Mouse (Mus musculus): Measurements from ENCODE around the gene Gm44596. TPM values are rescaled to one million over a fixed set of nuclear protein-coding genes. Genes with fewer than 3 reads are reported as not detected.

Gm44596 gene
- not detected in 2 replicates for total RNA-seq (2014; rRNA removed; ENCODE audit: low replicate concordance)
- polyA plus RNA-seq (2015; fragmentation: Nextera tagmentation; extraction: Ambion mirVana), result not detected in 2 replicates

DNA sequence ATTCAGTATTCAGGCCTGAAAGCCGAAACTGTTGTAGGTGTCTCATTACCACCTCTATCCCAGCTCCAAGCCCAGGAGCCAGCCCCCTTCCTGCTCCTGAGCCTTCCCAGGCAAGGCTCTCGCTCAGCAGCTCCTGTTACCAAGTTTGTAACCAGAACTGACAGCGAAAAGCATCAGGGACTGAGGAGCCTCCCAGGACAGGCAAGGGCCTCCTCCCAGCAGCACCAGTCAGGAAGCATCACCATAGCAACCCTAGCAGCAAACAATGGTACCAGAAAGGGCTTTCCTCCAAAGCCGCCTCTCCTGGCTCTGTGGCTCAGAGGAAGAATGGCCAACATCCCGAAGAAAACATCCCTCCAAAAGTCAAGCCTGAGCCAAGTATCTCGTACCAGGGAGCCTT lies at the start of gene Gm44596, which contains the start of gene Tex52:
Gene Gm44596 (plus strand): TSS at position 312 of the 400 bp plus-strand sequence.
Gene Tex52 (plus strand): TSS at position 265 of the 400 bp plus-strand sequence.
- ATAC-seq (ENCODE audit: insufficient read depth, low read depth) (peak; percentile 75), DNase-seq (ENCODE audit: low spot score) (peak; percentile 43)
- WGBS, result 37% methylated on average over 6 of the region's 6 CpGs
- no peaks in the 10 kb centered on the region for H3K4me1 ChIP-seq (ENCODE audit: control insufficient read depth, insufficient read depth)
- peaks cover 46% of the 10 kb centered on the region for H3K36me3 ChIP-seq (replicated peaks; ENCODE audit: control insufficient read depth, insufficient read depth, low read length)
- TF ChIP-seq EP300 (IDR thresholded peaks at IDR 0.05; ENCODE audit: low read depth) (no peak), CTCF (IDR thresholded peaks at IDR 0.05; ENCODE audit: low read depth) (no peak)
- no peaks in the 10 kb centered on the region for H3K9me3 ChIP-seq (replicated peaks; ENCODE audit: control insufficient read depth, low read length)
- no peak within 1 kb of the TSS for H3K4me3 ChIP-seq (ENCODE audit: low read depth, low read length)
- no peak within 1 kb of the TSS for H3K9ac ChIP-seq (replicated peaks; ENCODE audit: low read depth, low read length)
- no peaks in the 10 kb centered on the region for H3K27me3 ChIP-seq (ENCODE audit: control insufficient read depth, insufficient read depth, low read length)
- H3K27ac ChIP-seq (ENCODE audit: low read depth), result no peak within 1 kb of the TSS
- no peak within 1 kb of the TSS for H3K4me2 ChIP-seq (ENCODE audit: low read depth, low read length)

DNA sequence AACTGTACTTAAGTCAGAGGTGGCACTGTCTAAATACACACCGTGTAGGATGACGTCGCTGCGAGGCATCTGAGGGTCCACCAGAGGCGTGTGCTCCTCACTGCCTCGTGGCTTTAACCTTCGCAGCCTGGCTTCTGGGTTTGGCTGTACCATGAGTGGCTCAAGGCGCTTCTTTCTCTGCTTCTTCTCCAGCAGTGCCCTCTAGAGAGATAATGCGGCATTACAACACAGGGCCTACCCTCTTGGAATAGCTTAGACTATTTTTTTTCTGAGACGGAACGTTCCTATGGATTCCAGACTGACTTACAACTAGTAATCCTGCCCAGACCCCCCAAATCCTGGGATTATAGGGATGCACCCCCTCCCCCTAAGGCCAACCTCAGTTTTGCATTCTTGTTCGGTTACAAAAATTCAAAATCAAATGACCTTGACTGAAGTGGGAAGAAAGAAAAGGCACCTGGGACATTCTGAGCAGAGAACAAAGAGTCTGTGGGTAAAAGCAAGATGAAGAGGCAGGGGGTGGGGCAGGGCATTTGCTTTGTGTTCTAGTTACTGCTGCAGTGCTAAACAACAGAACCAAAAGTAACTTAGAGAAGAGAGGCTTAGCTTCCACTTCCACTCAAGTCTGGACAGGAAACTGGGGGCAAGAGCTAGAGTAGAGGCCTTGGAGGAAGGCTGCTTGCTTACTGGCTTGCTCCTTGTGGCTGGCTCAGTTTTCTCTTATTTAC lies 40.7 kb upstream of the Gm44596 start:
- no peaks in the 10 kb centered on the region for H3K9me3 ChIP-seq (replicated peaks; ENCODE audit: control insufficient read depth, low read length)
- no peak overlapping the region for H3K9ac ChIP-seq (replicated peaks; ENCODE audit: low read depth, low read length)
- no peak overlapping the region for H3K27ac ChIP-seq (ENCODE audit: low read depth)
- TF ChIP-seq EP300 (IDR thresholded peaks at IDR 0.05; ENCODE audit: low read depth) (no peak), CTCF (IDR thresholded peaks at IDR 0.05; ENCODE audit: low read depth) (peak; percentile 72)
- DNase-seq (ENCODE audit: low spot score), result peak; percentile 60
- H3K4me1 ChIP-seq (ENCODE audit: control insufficient read depth, insufficient read depth), result no peaks in the 10 kb centered on the region
- no peak overlapping the region for H3K4me2 ChIP-seq (ENCODE audit: low read depth, low read length)
- WGBS, result 9% methylated on average over 12 of the region's 12 CpGs
- H3K36me3 ChIP-seq (replicated peaks; ENCODE audit: control insufficient read depth, insufficient read depth, low read length), result peaks cover 26% of the 10 kb centered on the region
- H3K27me3 ChIP-seq (ENCODE audit: control insufficient read depth, insufficient read depth, low read length), result no peaks in the 10 kb centered on the region
- peak; percentile 75 for ATAC-seq (ENCODE audit: insufficient read depth, low read depth)
- no peak overlapping the region for H3K4me3 ChIP-seq (ENCODE audit: low read depth, low read length)

DNA sequence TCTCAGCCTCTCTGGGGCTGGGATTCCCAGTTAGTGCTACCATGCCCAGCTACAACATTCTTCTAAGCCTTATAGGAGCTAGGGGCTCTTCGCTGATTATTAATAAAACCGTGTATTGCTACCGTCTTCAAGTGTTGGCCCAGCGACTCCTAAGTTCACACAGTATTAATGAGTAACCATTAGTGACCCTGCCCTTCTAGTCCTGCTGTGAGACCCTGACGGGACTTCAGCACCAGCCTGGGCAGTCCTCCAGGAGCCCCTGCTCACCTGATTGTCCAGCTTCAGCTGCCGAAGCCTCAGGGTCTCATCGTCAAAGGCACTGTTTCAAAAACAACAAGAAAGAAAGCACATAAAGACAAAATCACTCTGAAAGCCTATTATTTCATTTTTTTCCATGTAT lies 37.8 kb upstream of the Gm44596 start:
- H3K9ac ChIP-seq (replicated peaks; ENCODE audit: low read depth, low read length), result no peak overlapping the region
- 0 out of 2 replicates have a peak, but pooled peaks cover 11% of the 10 kb centered on the region for H3K36me3 ChIP-seq (replicated peaks; ENCODE audit: control insufficient read depth, insufficient read depth, low read length)
- H3K27ac ChIP-seq (ENCODE audit: low read depth), result no peak overlapping the region
- no peak for TF ChIP-seq EP300 (IDR thresholded peaks at IDR 0.05; ENCODE audit: low read depth)
- no peak for TF ChIP-seq CTCF (IDR thresholded peaks at IDR 0.05; ENCODE audit: low read depth)
- H3K9me3 ChIP-seq (replicated peaks; ENCODE audit: control insufficient read depth, low read length), result no peaks in the 10 kb centered on the region
- H3K4me3 ChIP-seq (ENCODE audit: low read depth, low read length), result no peak overlapping the region
- no peak overlapping the region for H3K4me2 ChIP-seq (ENCODE audit: low read depth, low read length)
- H3K27me3 ChIP-seq (ENCODE audit: control insufficient read depth, insufficient read depth, low read length), result no peaks in the 10 kb centered on the region
- ATAC-seq (ENCODE audit: insufficient read depth, low read depth) (no peak), DNase-seq (ENCODE audit: low spot score) (no peak)
- 86% methylated on average over 7 of the region's 7 CpGs for WGBS
- no peaks in the 10 kb centered on the region for H3K4me1 ChIP-seq (ENCODE audit: control insufficient read depth, insufficient read depth)

DNA sequence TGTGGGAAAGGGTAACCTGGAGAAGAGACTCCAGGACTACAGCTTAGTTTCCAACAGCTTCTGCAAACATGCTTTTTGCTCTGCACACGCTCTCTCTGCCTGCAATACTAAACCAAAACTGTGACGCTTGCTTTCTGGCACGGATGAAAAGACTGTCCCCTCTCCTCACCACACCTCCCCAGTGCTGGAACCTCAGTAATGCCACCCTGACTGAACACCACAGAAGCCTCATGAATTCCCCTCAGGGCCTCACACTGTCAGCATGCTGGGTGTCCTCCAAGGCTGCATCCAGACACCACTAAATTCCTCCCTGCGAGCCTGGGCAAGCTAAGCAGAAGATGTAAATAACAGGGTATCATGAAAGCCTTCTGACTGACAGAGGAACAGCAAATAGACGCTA lies 36.4 kb upstream of the Gm44596 start:
- H3K9ac ChIP-seq (replicated peaks; ENCODE audit: low read depth, low read length), result no peak overlapping the region
- 0 out of 2 replicates have a peak, but pooled peaks cover 1% of the 10 kb centered on the region for H3K36me3 ChIP-seq (replicated peaks; ENCODE audit: control insufficient read depth, insufficient read depth, low read length)
- no peak for ATAC-seq (ENCODE audit: insufficient read depth, low read depth)
- no peak overlapping the region for H3K4me3 ChIP-seq (ENCODE audit: low read depth, low read length)
- H3K27me3 ChIP-seq (ENCODE audit: control insufficient read depth, insufficient read depth, low read length), result no peaks in the 10 kb centered on the region
- no peak overlapping the region for H3K27ac ChIP-seq (ENCODE audit: low read depth)
- DNase-seq (ENCODE audit: low spot score), result no peak
- 32% methylated on average over 5 of the region's 5 CpGs for WGBS
- TF ChIP-seq EP300 (IDR thresholded peaks at IDR 0.05; ENCODE audit: low read depth) (no peak), CTCF (IDR thresholded peaks at IDR 0.05; ENCODE audit: low read depth) (no peak)
- no peaks in the 10 kb centered on the region for H3K9me3 ChIP-seq (replicated peaks; ENCODE audit: control insufficient read depth, low read length)
- H3K4me1 ChIP-seq (ENCODE audit: control insufficient read depth, insufficient read depth), result no peaks in the 10 kb centered on the region
- H3K4me2 ChIP-seq (ENCODE audit: low read depth, low read length), result no peak overlapping the region

DNA sequence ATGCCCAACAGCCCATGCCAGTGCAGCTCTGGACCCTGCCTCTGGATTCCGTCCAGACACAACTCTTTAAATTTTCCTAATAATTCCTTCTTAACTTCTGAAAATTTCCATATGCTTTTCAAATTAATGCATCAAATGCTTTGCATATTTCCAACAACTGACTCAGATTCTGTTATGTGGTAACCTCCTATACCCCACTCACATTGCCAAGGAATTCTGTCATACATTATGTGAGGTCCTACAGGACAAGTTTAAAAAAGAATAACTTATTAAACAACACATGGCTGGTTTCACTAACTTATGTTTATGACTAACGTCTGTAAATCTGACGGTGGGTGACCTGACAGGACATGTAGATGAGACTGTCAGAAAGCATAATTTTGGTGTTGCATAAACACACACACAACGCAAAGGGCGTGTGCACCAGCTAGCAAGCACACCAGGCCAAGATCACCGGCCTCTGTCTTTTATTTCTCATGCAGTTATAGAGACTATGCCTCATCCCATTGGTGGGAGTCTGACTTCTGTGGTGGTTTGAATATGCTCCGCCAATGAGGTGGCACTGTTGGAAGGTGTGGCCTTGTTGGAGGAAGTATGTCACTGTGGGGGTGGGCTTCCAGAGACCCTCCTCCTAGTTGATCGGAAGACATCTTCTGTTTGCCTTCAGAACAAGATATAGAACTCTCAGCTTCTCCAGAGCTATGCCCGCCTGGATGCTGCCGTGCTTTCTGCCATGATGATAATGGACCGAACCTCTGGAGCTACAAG lies 33.2 kb upstream of the Gm44596 start:
- H3K27ac ChIP-seq (ENCODE audit: low read depth), result no peak overlapping the region
- no peaks in the 10 kb centered on the region for H3K27me3 ChIP-seq (ENCODE audit: control insufficient read depth, insufficient read depth, low read length)
- no peak for ATAC-seq (ENCODE audit: insufficient read depth, low read depth)

More for the DNA sequence above, 33.2 kb upstream of the Gm44596 start:
- no peak overlapping the region for H3K4me3 ChIP-seq (ENCODE audit: low read depth, low read length)
- no peaks in the 10 kb centered on the region for H3K36me3 ChIP-seq (replicated peaks; ENCODE audit: control insufficient read depth, insufficient read depth, low read length)
- no peaks in the 10 kb centered on the region for H3K9me3 ChIP-seq (replicated peaks; ENCODE audit: control insufficient read depth, low read length)
- no peak for DNase-seq (ENCODE audit: low spot score)
- H3K4me1 ChIP-seq (ENCODE audit: control insufficient read depth, insufficient read depth), result no peaks in the 10 kb centered on the region
- TF ChIP-seq EP300 (IDR thresholded peaks at IDR 0.05; ENCODE audit: low read depth) (no peak), CTCF (IDR thresholded peaks at IDR 0.05; ENCODE audit: low read depth) (no peak)
- 89% methylated on average over 11 of the region's 11 CpGs for WGBS
- H3K4me2 ChIP-seq (ENCODE audit: low read depth, low read length), result no peak overlapping the region
- no peak overlapping the region for H3K9ac ChIP-seq (replicated peaks; ENCODE audit: low read depth, low read length)

Measured in heart, postnatal 0 days (tissue).